Comparison of ENCODE assay signal across 10 mouse cellular contexts in the genomic region with DNA sequence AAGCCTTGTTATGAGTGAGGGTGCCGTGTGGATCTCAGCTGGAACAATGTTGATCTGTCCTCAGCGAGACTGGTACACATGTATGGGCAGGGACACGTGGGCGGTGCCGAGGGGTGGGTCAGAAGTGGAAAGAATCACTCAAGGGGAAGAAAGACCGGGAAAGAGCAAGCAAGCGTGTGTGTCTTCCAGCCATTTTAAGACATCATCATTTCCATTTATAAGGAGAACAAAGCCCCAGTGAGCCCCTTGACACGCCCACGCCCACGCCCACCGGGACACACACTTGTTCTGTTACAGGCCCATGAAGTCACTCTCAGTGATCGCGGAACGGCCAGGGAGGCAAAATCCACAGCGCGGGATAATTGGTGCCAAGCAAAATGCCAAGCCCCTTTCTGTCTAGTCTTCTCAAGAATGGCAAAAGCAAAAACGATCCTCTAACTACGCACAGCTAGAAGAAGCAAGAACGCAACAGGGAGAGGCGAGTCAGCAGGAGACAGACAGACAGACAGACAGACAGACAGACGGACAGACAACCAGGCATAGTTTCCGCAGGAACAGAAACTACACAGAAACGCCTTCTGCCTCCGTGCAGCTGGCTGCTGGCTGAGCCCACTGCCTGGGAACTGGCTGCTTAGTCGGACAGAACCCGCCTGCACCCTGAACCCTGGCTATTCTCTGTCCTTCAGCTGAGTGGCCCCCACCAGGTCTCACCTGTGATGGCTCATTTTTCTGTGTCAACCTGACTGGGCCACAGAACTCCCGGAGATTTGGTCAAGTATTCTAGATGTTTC.
DNase-seq lines count a peak whose midpoint lies in the region; ATAC-seq lines count a peak whose summit lies in the region.
"Had no signal": no experiment of that assay in that cellular context is flagged by ENCODE, and none has a peak within 500 bp of the region (broad histone marks: within the 10 kb centered on the region; RNA-seq: fewer than 3 reads in every experiment).

No protein-coding gene starts in this region.

- H3K36me3 ChIP-seq in hindbrain, embryonic 13.5 days: no peaks in the 10 kb centered on the region
- H3K36me3 ChIP-seq in stomach, embryonic 16.5 days (ENCODE audit: control insufficient read depth, insufficient read depth, low read length): no peaks in the 10 kb centered on the region
- H3K36me3 ChIP-seq: liver, embryonic 15.5 days had no signal

- peak; percentile 51 for DNase-seq in retina, postnatal 1 day
- DNase-seq in retina, embryonic 14.5 days (ENCODE audit: low spot score): no peak
- peak; percentile 68 for DNase-seq in brain, adult 2 months (ENCODE audit: low read depth, low spot score)
- DNase-seq in frontal cortex, postnatal 36 days (ENCODE audit: low spot score in 2 of 2): no peak
- DNase-seq in heart, postnatal 14 days: no peak
- DNase-seq: kidney, adult 2 months had no signal

- H3K9me3 ChIP-seq in hindbrain, embryonic 13.5 days: no peaks in the 10 kb centered on the region
- no peaks in the 10 kb centered on the region for H3K9me3 ChIP-seq in stomach, embryonic 16.5 days (replicated peaks; ENCODE audit: control insufficient read depth, low read length)
- H3K9me3 ChIP-seq: liver, embryonic 15.5 days had no signal

- H3K27me3 ChIP-seq in hindbrain, embryonic 13.5 days: peaks cover 4% of the 10 kb centered on the region; the same call in 1 of the 2 replicates
- H3K27me3 ChIP-seq in stomach, embryonic 16.5 days (ENCODE audit: control insufficient read depth, insufficient read depth, low read length): no peaks in the 10 kb centered on the region
- H3K27me3 ChIP-seq: liver, embryonic 15.5 days; Patski had no signal

- H3K4me3 ChIP-seq in hindbrain, embryonic 13.5 days: no peak overlapping the region
- H3K4me3 ChIP-seq in stomach, embryonic 16.5 days (replicated peaks; ENCODE audit: low read length): no peak overlapping the region
- H3K4me3 ChIP-seq: liver, embryonic 15.5 days had no signal

- intact Hi-C loops in heart, postnatal 14 days (cut with DNase I): no loop called here

- WGBS in hindbrain, embryonic 13.5 days: 55% methylated on average over 27 of the region's 27 CpGs
- 71% methylated on average over 27 of the region's 27 CpGs for WGBS in stomach, embryonic 16.5 days

- no peak for ATAC-seq in hindbrain, embryonic 13.5 days (ENCODE audit: low FRiP score)
- peak; percentile 72; the same call in 1 of the 2 replicates for ATAC-seq in stomach, embryonic 16.5 days (ENCODE audit: insufficient read depth, low FRiP score)
- ATAC-seq: Patski had no signal

- H3K9ac ChIP-seq in hindbrain, embryonic 13.5 days: no peak overlapping the region
- peak overlapping the region; percentile 42; the same call in 1 of the 2 replicates for H3K9ac ChIP-seq in stomach, embryonic 16.5 days (ENCODE audit: low read length)
- H3K9ac ChIP-seq: liver, embryonic 15.5 days had no signal

- H3K27ac ChIP-seq in hindbrain, embryonic 13.5 days: no peak overlapping the region
- H3K27ac ChIP-seq in stomach, embryonic 16.5 days (ENCODE audit: low read length): no peak overlapping the region
- H3K27ac ChIP-seq: liver, embryonic 15.5 days had no signal

- H3K4me2 ChIP-seq in hindbrain, embryonic 13.5 days: peak overlapping the region; percentile 2
- H3K4me2 ChIP-seq in stomach, embryonic 16.5 days (ENCODE audit: low read depth, low read length): peak overlapping the region; percentile 33
- H3K4me2 ChIP-seq: liver, embryonic 15.5 days had no signal

- peaks cover 20% of the 10 kb centered on the region for H3K4me1 ChIP-seq in hindbrain, embryonic 13.5 days (replicated peaks)
- peaks cover 13% of the 10 kb centered on the region for H3K4me1 ChIP-seq in stomach, embryonic 16.5 days (ENCODE audit: control insufficient read depth, insufficient read depth, low read length)
- H3K4me1 ChIP-seq: liver, embryonic 15.5 days had no signal

Comparison
In these comparisons a context has a peak if more than half of its experiments do, and no peak if none do; other contexts are left out.
1. DNase-seq: peak in retina, postnatal 1 day (single experiment) and brain, adult 2 months (single experiment); none in retina, embryonic 14.5 days (single experiment), frontal cortex, postnatal 36 days (0 of 2) and heart, postnatal 14 days (0 of 2).